Mouse (Mus musculus): ENCODE measurements around the gene Zgpat.

- TF ChIP-seq USF1 (IDR thresholded peaks at IDR 0.05; ENCODE audit: low read depth): no peak
- no peak for TF ChIP-seq CEBPB (IDR thresholded peaks at IDR 0.05; ENCODE audit: insufficient read depth, poor library complexity, severe bottlenecking)
- TF ChIP-seq POLR2A (IDR thresholded peaks at IDR 0.05; ENCODE audit: insufficient read length, low read depth): no peak
- no peak for TF ChIP-seq MYOD1 (IDR thresholded peaks at IDR 0.05; ENCODE audit: control insufficient read depth in 1 of 3, insufficient read length in 2 of 3, low read depth in 2 of 3)
- TF ChIP-seq TCF3 (IDR thresholded peaks at IDR 0.05; ENCODE audit: insufficient read length, low read depth): no peak
- TF ChIP-seq TCF12 (IDR thresholded peaks at IDR 0.05; ENCODE audit: insufficient read depth, poor library complexity, severe bottlenecking): no peak
- no peak for TF ChIP-seq MAX (IDR thresholded peaks at IDR 0.05; ENCODE audit: low read depth)
- TF ChIP-seq MYOG (IDR thresholded peaks at IDR 0.05; ENCODE audit: control insufficient read depth in 1 of 3, insufficient read depth in 1 of 3, insufficient read length in 2 of 3, low read depth in 2 of 3): no peak
- no peak for TF ChIP-seq POLR2AphosphoS2 (IDR thresholded peaks at IDR 0.05; ENCODE audit: insufficient read length, low read depth)
- TF ChIP-seq REST (IDR thresholded peaks at IDR 0.05; ENCODE audit: insufficient read depth, insufficient read length): no peak
- TF ChIP-seq SRF (IDR thresholded peaks at IDR 0.05; ENCODE audit: control insufficient read depth, insufficient read length, low read depth): no peak
- TF ChIP-seq E2F4 (IDR thresholded peaks at IDR 0.05; ENCODE audit: insufficient read depth): no peak
Observed at GRCm38 (mm10) chr2:181365655-181366075, 937 bp downstream of the Zgpat start.

All from myocyte (in vitro differentiated cells).